Mouse (Mus musculus): Measurements from ENCODE around the gene Med4. TPM values are rescaled to one million over a fixed set of nuclear protein-coding genes. Genes with fewer than 3 reads are reported as not detected.

Gene Med4
- polyA plus RNA-seq, 1 experiment from 2014 or later = 47.5 TPM

Other genes with a start within 250 kb of the Med4 start
- 17.7 and 22.9 TPM in 2 replicates for gene Rb1, start 184.2 kb upstream of the Med4 start, polyA plus RNA-seq (2014; fragmentation: Nextera tagmentation; extraction: Ambion mirVana)
- 843 and 883 TPM in 2 replicates for gene Itm2b, start 124.7 kb upstream of the Med4 start, polyA plus RNA-seq (2014; fragmentation: Nextera tagmentation; extraction: Ambion mirVana)
- gene Sucla2, start 15.3 kb downstream of the Med4 start, polyA plus RNA-seq (2014; fragmentation: Nextera tagmentation; extraction: Ambion mirVana) = 240 and 242 TPM in 2 replicates
- gene Nudt15, start 38.2 kb downstream of the Med4 start, polyA plus RNA-seq (2014; fragmentation: Nextera tagmentation; extraction: Ambion mirVana) = 4.6 and 5.7 TPM in 2 replicates
- not detected in 2 replicates for gene Gm21750, start 151.2 kb downstream of the Med4 start, polyA plus RNA-seq (2014; fragmentation: Nextera tagmentation; extraction: Ambion mirVana)

All from heart, embryonic 14.5 days (tissue).